Mouse (Mus musculus): ENCODE measurements at regions not wholly inside any gene's neighbourhood (a gene's known extent, or its start where the extent isn't known, plus 50 kb on each side); places are given as distances from the start of the nearest gene placed in this dataset.

DNA sequence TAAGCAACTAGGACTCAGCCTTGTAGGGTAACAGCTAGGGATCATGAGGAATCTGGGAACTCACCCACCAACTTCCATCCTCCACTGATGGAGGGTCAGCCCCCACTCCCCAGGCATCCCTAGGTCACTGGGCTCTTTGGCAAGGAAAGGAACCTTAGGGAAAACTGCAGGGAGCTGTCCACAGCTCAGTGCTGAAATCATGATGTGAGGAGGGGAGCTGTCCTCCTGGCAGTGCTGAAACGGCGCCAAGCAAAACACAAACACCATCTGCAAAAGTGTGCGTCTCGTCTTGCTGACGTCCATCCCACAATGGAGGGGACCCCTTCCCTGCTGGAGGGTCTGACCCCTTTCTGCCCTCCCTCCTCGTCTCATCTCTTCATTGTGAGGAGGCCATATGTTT lies 68.6 kb upstream of the Rph3a start:
- Histone ChIP-seq H3K27me3 (ENCODE audit: control insufficient read depth, insufficient read depth, low read length) (no peaks in the 10 kb centered on the region), H3K9ac (replicated peaks) (no peak overlapping the region), H3K4me1 (replicated peaks; ENCODE audit: control insufficient read depth in 2 of 2, insufficient read depth in 2 of 2, low read length in 1 of 2) (no peaks in the 10 kb centered on the region), H3K9me3 (ENCODE audit: control insufficient read depth, low read length) (no peaks in the 10 kb centered on the region), H3K4me2 (ENCODE audit: low read depth) (no peak overlapping the region), H3K27ac (no peak overlapping the region), H3K4me3 (ENCODE audit: insufficient read depth in 1 of 2, low read depth in 2 of 2, low read length in 2 of 2) (no peak overlapping the region), H3K36me3 (replicated peaks; ENCODE audit: control insufficient read depth, insufficient read depth, low read depth) (no peaks in the 10 kb centered on the region)
- DNase-seq (ENCODE audit: low read depth in 3 of 3, low spot score in 3 of 3) = peak; percentile 26 to 31 (median 29)
- ATAC-seq (ENCODE audit: insufficient read depth) = no peak
- WGBS (ENCODE audit: insufficient replicate concordance) = 19% methylated on average over 6 of the region's 6 CpGs
- TF ChIP-seq EP300 (IDR thresholded peaks at IDR 0.05; ENCODE audit: low read depth) = no peak
- no peak for TF ChIP-seq CTCF (IDR thresholded peaks at IDR 0.05; ENCODE audit: low read depth)

DNA sequence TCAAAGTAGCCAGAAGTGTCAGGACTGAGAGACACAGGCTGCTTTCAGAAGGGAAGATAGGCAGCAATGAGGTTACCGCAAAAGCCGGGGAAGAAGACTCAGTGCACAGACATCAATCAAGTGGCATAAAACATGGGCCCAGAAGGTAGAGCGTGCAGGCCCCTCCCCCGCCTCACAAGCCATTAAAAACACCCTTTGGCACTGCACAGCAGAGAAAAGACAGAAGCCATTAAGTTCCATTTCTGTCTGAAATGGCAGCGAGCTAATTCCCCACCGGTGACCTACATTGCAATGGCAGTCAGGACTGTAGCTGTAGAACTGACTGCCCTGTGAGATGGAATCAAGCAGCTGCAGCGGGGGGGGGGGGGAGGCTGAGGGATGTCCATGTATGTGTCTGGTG lies 66.8 kb upstream of the Rph3a start:
- ATAC-seq (ENCODE audit: insufficient read depth) (no peak), DNase-seq (ENCODE audit: low read depth in 3 of 3, low spot score in 3 of 3) (no peak)
- no peak overlapping the region for H3K4me2 ChIP-seq (ENCODE audit: low read depth)
- H3K27me3 ChIP-seq (ENCODE audit: control insufficient read depth, insufficient read depth, low read length) = no peaks in the 10 kb centered on the region
- H3K9me3 ChIP-seq (ENCODE audit: control insufficient read depth, low read length) = no peaks in the 10 kb centered on the region
- 67% methylated on average over 7 of the region's 7 CpGs for WGBS (ENCODE audit: insufficient replicate concordance)
- no peak for TF ChIP-seq EP300 (IDR thresholded peaks at IDR 0.05; ENCODE audit: low read depth)
- TF ChIP-seq CTCF (IDR thresholded peaks at IDR 0.05; ENCODE audit: low read depth) = no peak
- H3K4me3 ChIP-seq (ENCODE audit: insufficient read depth in 1 of 2, low read depth in 2 of 2, low read length in 2 of 2) = no peak overlapping the region
- no peaks in the 10 kb centered on the region for H3K4me1 ChIP-seq (replicated peaks; ENCODE audit: control insufficient read depth in 2 of 2, insufficient read depth in 2 of 2, low read length in 1 of 2)
- H3K27ac ChIP-seq = no peak overlapping the region
- H3K9ac ChIP-seq (replicated peaks) = no peak overlapping the region
- H3K36me3 ChIP-seq (replicated peaks; ENCODE audit: control insufficient read depth, insufficient read depth, low read depth) = no peaks in the 10 kb centered on the region

DNA sequence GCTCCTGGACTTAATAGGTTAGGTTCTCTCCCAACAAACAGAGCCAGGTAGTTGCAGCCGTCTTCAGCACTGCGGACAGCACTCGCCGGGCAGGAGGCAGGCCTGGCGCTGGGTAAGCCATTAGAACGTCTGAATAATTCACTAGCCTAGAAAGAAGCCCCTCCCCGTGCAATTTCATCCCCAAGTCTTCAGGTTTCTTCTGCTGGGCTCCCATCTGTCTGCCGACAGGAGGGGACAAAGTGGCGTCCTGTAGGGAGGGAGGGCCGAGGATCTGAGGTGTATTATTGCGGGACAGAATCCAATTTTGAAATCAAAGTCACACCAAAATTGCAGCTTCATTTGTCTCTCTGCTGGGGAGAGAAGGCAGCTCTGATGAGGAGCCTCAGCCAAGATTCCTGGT lies 58.9 kb upstream of the Rph3a start:
- Histone ChIP-seq H3K27me3 (ENCODE audit: control insufficient read depth, insufficient read depth, low read length) (no peaks in the 10 kb centered on the region), H3K4me1 (replicated peaks; ENCODE audit: control insufficient read depth in 2 of 2, insufficient read depth in 2 of 2, low read length in 1 of 2) (no peaks in the 10 kb centered on the region), H3K9me3 (ENCODE audit: control insufficient read depth, low read length) (no peaks in the 10 kb centered on the region), H3K4me3 (ENCODE audit: insufficient read depth in 1 of 2, low read depth in 2 of 2, low read length in 2 of 2) (no peak overlapping the region), H3K4me2 (ENCODE audit: low read depth) (no peak overlapping the region), H3K27ac (no peak overlapping the region), H3K9ac (replicated peaks) (no peak overlapping the region), H3K36me3 (replicated peaks; ENCODE audit: control insufficient read depth, insufficient read depth, low read depth) (no peaks in the 10 kb centered on the region)
- TF ChIP-seq CTCF (IDR thresholded peaks at IDR 0.05; ENCODE audit: low read depth) (no peak), EP300 (IDR thresholded peaks at IDR 0.05; ENCODE audit: low read depth) (no peak)
- DNase-seq (ENCODE audit: low read depth in 3 of 3, low spot score in 3 of 3) (no peak), ATAC-seq (ENCODE audit: insufficient read depth) (no peak)
- WGBS (ENCODE audit: insufficient replicate concordance) = 4% methylated on average over 11 of the region's 11 CpGs

DNA sequence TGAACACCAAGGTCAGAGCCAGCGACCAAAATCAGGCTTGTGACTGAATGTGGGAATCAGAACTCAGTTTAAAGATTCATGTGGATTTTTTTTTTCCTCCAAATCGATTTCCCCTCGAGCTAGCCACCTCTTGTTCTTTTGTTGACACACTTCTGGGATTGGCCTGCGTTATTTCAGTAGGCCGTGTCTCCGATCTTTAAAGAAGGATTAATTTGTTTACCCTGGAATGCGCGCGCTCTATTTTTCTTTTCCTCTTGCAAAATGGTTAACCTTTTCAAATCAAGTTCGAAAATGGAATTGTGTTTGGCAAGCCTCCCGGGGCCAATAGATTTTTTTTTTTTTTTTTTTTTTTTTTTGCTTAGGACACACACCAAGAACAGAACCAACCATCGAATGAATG lies 54.8 kb upstream of the Rph3a start:
- no peaks in the 10 kb centered on the region for H3K36me3 ChIP-seq (replicated peaks; ENCODE audit: control insufficient read depth, insufficient read depth, low read depth)
- no peaks in the 10 kb centered on the region for H3K27me3 ChIP-seq (ENCODE audit: control insufficient read depth, insufficient read depth, low read length)
- no peak for ATAC-seq (ENCODE audit: insufficient read depth)
- H3K9me3 ChIP-seq (ENCODE audit: control insufficient read depth, low read length) = no peaks in the 10 kb centered on the region
- no peak overlapping the region for H3K4me2 ChIP-seq (ENCODE audit: low read depth)
- H3K4me3 ChIP-seq (ENCODE audit: insufficient read depth in 1 of 2, low read depth in 2 of 2, low read length in 2 of 2) = no peak overlapping the region
- no peak for DNase-seq (ENCODE audit: low read depth in 3 of 3, low spot score in 3 of 3)
- no peak overlapping the region for H3K27ac ChIP-seq
- no peak overlapping the region for H3K9ac ChIP-seq (replicated peaks)
- no peaks in the 10 kb centered on the region for H3K4me1 ChIP-seq (replicated peaks; ENCODE audit: control insufficient read depth in 2 of 2, insufficient read depth in 2 of 2, low read length in 1 of 2)
- no peak for TF ChIP-seq CTCF (IDR thresholded peaks at IDR 0.05; ENCODE audit: low read depth)
- TF ChIP-seq EP300 (IDR thresholded peaks at IDR 0.05; ENCODE audit: low read depth) = no peak
- 61% methylated on average over 12 of the region's 12 CpGs for WGBS (ENCODE audit: insufficient replicate concordance)

DNA sequence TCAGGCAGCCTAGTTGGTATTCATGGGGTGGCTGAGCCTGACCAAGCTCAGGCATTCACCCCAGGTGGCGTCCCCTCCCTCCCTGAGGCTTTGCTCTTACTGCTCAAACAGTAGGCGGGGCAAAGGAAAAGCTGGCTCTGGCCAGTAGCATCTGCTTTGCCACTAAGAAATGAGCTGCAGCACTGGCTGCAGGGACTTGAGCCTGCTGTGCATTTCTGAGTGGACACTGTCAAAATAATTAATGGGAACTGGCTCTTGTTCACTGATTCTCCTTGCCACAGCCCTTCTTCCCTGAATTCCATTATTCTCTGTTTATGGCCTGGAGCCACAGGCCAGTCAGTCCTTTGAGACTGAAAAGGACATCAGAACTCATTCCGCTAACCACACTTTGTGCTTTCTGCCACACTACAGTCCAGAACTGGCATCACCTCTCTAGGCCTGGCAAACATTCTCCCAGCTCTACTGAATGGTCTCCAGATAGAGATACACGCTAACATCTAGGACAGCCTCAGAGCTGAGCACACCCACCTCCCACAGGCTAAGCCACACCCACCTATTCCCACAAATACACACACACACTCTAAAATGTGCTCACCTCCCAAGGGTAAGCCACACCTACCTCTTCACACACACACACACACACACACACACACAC lies 53.2 kb upstream of the Rph3a start:
- WGBS (ENCODE audit: insufficient replicate concordance) = 37% methylated on average over 4 of the region's 4 CpGs

More for the DNA sequence above, 53.2 kb upstream of the Rph3a start:
- ATAC-seq (ENCODE audit: insufficient read depth) (no peak), DNase-seq (ENCODE audit: low read depth in 3 of 3, low spot score in 3 of 3) (no peak)
- TF ChIP-seq EP300 (IDR thresholded peaks at IDR 0.05; ENCODE audit: low read depth) (no peak), CTCF (IDR thresholded peaks at IDR 0.05; ENCODE audit: low read depth) (no peak)
- Histone ChIP-seq H3K4me1 (replicated peaks; ENCODE audit: control insufficient read depth in 2 of 2, insufficient read depth in 2 of 2, low read length in 1 of 2) (no peaks in the 10 kb centered on the region), H3K9ac (replicated peaks) (no peak overlapping the region), H3K27ac (no peak overlapping the region), H3K4me2 (ENCODE audit: low read depth) (no peak overlapping the region), H3K36me3 (replicated peaks; ENCODE audit: control insufficient read depth, insufficient read depth, low read depth) (no peaks in the 10 kb centered on the region), H3K4me3 (ENCODE audit: insufficient read depth in 1 of 2, low read depth in 2 of 2, low read length in 2 of 2) (no peak overlapping the region), H3K27me3 (ENCODE audit: control insufficient read depth, insufficient read depth, low read length) (no peaks in the 10 kb centered on the region), H3K9me3 (ENCODE audit: control insufficient read depth, low read length) (no peaks in the 10 kb centered on the region)

Data from liver, embryonic 14.5 days (tissue).